Mouse (Mus musculus): ENCODE data around the gene Fibin. TPM values are rescaled to one million over a fixed set of nuclear protein-coding genes. Genes with fewer than 3 reads are reported as not detected.

The Fibin gene
- total RNA-seq, 2 experiments from 2014 or later, result 8.2 to 8.5 TPM

- intact Hi-C loops (cut with DNase I), result no loop called here
Measured at GRCm38 (mm10) chr2:110316116-110316883, 46.7 kb downstream of the Fibin start.

GRCm38 (mm10) chr2:110314509-110315155 lies 48.4 kb downstream of the Fibin start, which contains the start of gene Bbox1:
Gene Bbox1 (minus strand): TSS chr2:110314560.
- intact Hi-C loops (cut with DNase I), result no loop called here
- DNase-seq, result peak; percentile 9 to 13

More at GRCm38 (mm10) chr2:110316116-110316883, 46.7 kb downstream of the Fibin start:
- DNase-seq, result no peak

DNA sequence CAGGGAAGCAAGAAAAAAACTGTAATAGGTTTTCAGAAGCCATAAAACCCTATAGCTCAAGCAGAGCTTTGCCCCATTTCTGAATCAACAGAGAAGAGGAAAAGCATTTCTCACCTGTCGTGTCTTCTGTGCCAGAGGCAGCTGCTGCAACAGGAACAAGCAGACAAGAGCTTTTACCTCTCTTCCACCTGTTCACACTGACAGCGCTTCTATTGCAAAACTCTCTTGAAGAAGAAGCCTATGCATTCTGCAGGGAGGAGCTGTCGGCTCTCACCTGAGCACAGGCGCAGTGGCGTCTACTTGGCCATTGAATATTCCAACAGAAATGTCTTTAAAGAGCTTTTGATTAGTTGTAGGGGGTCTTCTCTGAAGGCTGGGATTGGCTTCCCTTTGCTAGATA lies 48.9 kb downstream of the Fibin start:
- intact Hi-C loops (cut with DNase I), result no loop called here
- DNase-seq, result no peak

DNA sequence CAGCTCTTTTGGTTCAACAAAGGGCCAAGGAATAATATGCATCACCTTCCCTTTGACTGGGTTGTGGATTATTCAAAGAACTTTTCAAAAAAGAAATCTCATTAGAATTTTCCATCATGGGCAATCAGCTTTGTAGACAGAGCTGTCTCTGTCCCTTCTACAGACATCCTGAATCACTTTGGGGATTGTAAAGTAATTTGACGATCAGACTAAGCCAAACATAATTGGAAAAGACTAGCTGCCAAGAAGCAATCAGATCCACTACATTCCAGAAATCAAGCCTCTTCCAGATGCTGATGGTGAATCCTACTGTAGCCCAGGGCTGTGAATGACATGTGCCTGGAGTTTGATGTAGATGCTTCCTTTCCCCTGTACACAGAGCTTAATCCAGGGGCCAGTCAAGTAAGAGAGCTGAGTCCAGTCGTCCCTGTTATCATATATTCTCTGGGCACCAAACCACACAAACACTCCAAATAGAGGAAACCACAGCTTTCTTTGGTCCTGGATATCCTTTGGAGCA lies 49.6 kb downstream of the Fibin start:
- intact Hi-C loops (cut with DNase I), result no loop called here
- DNase-seq, result no peak

Other genes with a start within 250 kb of the Fibin start
- gene Bbox1, start 48.6 kb downstream of the Fibin start, total RNA-seq (2021), result not detected
- gene Slc5a12, start 234.1 kb upstream of the Fibin start, total RNA-seq (2021), result not detected